Mouse (Mus musculus) thymus, postnatal 4 days (tissue): Measurements from ENCODE around the gene Abraxas1.

Experiments used
- DNase-seq: peaks from one replicate; pipeline ENCODE4 v3.0.0; 2021

Gene Abraxas1

GRCm38 (mm10) chr5:100821375-100821774 is 610 bp upstream of the Abraxas1 start:
- DNase-seq = no peak

- DNase-seq = peak; percentile 53
Observed at GRCm38 (mm10) chr5:100819568-100820480, 941 bp downstream of the Abraxas1 start.

GRCm38 (mm10) chr5:100818341-100818740 is 2.4 kb downstream of the Abraxas1 start:
- no peak for DNase-seq

GRCm38 (mm10) chr5:100798165-100798860 is 22.5 kb downstream of the Abraxas1 start, which contains the start of the genes Helq and Mrps18c:
TSS of gene Helq (minus strand) at chr5:100798598.
TSS of gene Mrps18c (plus strand) at chr5:100798627.
- peak; percentile 93 for DNase-seq

- DNase-seq = no peak
Observed at GRCm38 (mm10) chr5:100794084-100794483, 26.7 kb downstream of the Abraxas1 start.

GRCm38 (mm10) chr5:100792261-100792660 is 28.5 kb downstream of the Abraxas1 start:
- no peak for DNase-seq

GRCm38 (mm10) chr5:100787527-100787926 is 33.2 kb downstream of the Abraxas1 start:
- no peak for DNase-seq

- no peak for DNase-seq
Observed at GRCm38 (mm10) chr5:100779002-100779401, 41.8 kb downstream of the Abraxas1 start.

- no peak for DNase-seq
Observed at GRCm38 (mm10) chr5:100776900-100777299, 43.9 kb downstream of the Abraxas1 start.

GRCm38 (mm10) chr5:100775778-100776404 is 44.9 kb downstream of the Abraxas1 start:
- no peak for DNase-seq

- DNase-seq = no peak
Observed at GRCm38 (mm10) chr5:100771575-100771974, 49.2 kb downstream of the Abraxas1 start.

GRCm38 (mm10) chr5:100766026-100766425 is 54.7 kb downstream of the Abraxas1 start:
- DNase-seq = no peak

GRCm38 (mm10) chr5:100761736-100762135 is 59.0 kb downstream of the Abraxas1 start:
- no peak for DNase-seq

- DNase-seq = no peak
Observed at GRCm38 (mm10) chr5:100760049-100760663, 60.6 kb downstream of the Abraxas1 start.

- no peak for DNase-seq
Observed at GRCm38 (mm10) chr5:100758121-100758520, 62.6 kb downstream of the Abraxas1 start.
